Mouse (Mus musculus): ENCODE data around the gene Pex5l. TPM values are rescaled to one million over a fixed set of nuclear protein-coding genes. Genes with fewer than 3 reads are reported as not detected.

Pex5l gene
- polyA plus RNA-seq (2012; rRNA removed): 0.92 and 1.0 TPM in 2 replicates

- DNase-seq (ENCODE audit: low read depth): no peak
Measured at GRCm38 (mm10) chr3:33142901-33143461, at the start of gene Pex5l. TSS of gene Pex5l (minus strand) at chr3:33143247.

GRCm38 (mm10) chr3:33165186-33165585, 22.1 kb upstream of the Pex5l start:
- no peak for DNase-seq (ENCODE audit: low read depth)

GRCm38 (mm10) chr3:33163821-33164220, 20.8 kb upstream of the Pex5l start:
- DNase-seq (ENCODE audit: low read depth): no peak

- DNase-seq (ENCODE audit: low read depth): no peak
Measured at GRCm38 (mm10) chr3:33143592-33143991, 545 bp upstream of the Pex5l start.

GRCm38 (mm10) chr3:33142398-33142797, 649 bp downstream of the Pex5l start:
- DNase-seq (ENCODE audit: low read depth): no peak

GRCm38 (mm10) chr3:33129944-33130343, 13.1 kb downstream of the Pex5l start:
- DNase-seq (ENCODE audit: low read depth): no peak

- DNase-seq (ENCODE audit: low read depth): no peak
Measured at GRCm38 (mm10) chr3:33124796-33125195, 18.3 kb downstream of the Pex5l start.

GRCm38 (mm10) chr3:33105785-33106184, 37.3 kb downstream of the Pex5l start:
- DNase-seq (ENCODE audit: low read depth): no peak

GRCm38 (mm10) chr3:33103501-33103900, 39.5 kb downstream of the Pex5l start:
- no peak for DNase-seq (ENCODE audit: low read depth)

- no peak for DNase-seq (ENCODE audit: low read depth)
Measured at GRCm38 (mm10) chr3:33098550-33099295, 44.3 kb downstream of the Pex5l start.

GRCm38 (mm10) chr3:33093646-33094045, 49.4 kb downstream of the Pex5l start:
- no peak for DNase-seq (ENCODE audit: low read depth)

- no peak for DNase-seq (ENCODE audit: low read depth)
Measured at GRCm38 (mm10) chr3:33090001-33090400, 53.0 kb downstream of the Pex5l start.

- DNase-seq (ENCODE audit: low read depth): no peak
Measured at GRCm38 (mm10) chr3:33089470-33089869, 53.6 kb downstream of the Pex5l start.

- no peak for DNase-seq (ENCODE audit: low read depth)
Measured at GRCm38 (mm10) chr3:33088276-33088675, 54.8 kb downstream of the Pex5l start.

GRCm38 (mm10) chr3:33082806-33083338, 60.2 kb downstream of the Pex5l start:
- DNase-seq (ENCODE audit: low read depth): no peak

- DNase-seq (ENCODE audit: low read depth): no peak
Measured at GRCm38 (mm10) chr3:33081793-33082192, 61.3 kb downstream of the Pex5l start.

GRCm38 (mm10) chr3:33079658-33080057, 63.4 kb downstream of the Pex5l start:
- no peak for DNase-seq (ENCODE audit: low read depth)

GRCm38 (mm10) chr3:33079171-33079570, 63.9 kb downstream of the Pex5l start:
- no peak for DNase-seq (ENCODE audit: low read depth)

GRCm38 (mm10) chr3:33075696-33076095, 67.4 kb downstream of the Pex5l start:
- no peak for DNase-seq (ENCODE audit: low read depth)

GRCm38 (mm10) chr3:33074266-33074981, 68.6 kb downstream of the Pex5l start:
- no peak for DNase-seq (ENCODE audit: low read depth)

GRCm38 (mm10) chr3:33073905-33074265, 69.2 kb downstream of the Pex5l start:
- DNase-seq (ENCODE audit: low read depth): no peak

GRCm38 (mm10) chr3:33070771-33071170, 72.3 kb downstream of the Pex5l start:
- no peak for DNase-seq (ENCODE audit: low read depth)

- no peak for DNase-seq (ENCODE audit: low read depth)
Measured at GRCm38 (mm10) chr3:33068146-33068545, 74.9 kb downstream of the Pex5l start.
